Mouse (Mus musculus) midbrain, embryonic 13.5 days (tissue): Measurements from ENCODE around the gene Cela2a. TPM values are rescaled to one million over a fixed set of nuclear protein-coding genes. Genes with fewer than 3 reads are reported as not detected.
A peak's percentile ranks its signal among the peaks of the same experiment; 100 is the strongest.
"Not testable (repeated sequence)": the region's sequence is repeated elsewhere in the genome, so short reads cannot be mapped to it uniquely, and the experiment has no call there.

Experiments
- ATAC-seq: fragments of 200-750 bp; cut with Nextera tagmentation; 2 replicates; pipeline ENCODE4 v1.8.0; 2017; ENCODE audit warnings: mild to moderate bottlenecking, moderate TSS enrichment, moderate library complexity
- H3K27ac ChIP-seq: fragments of 300-500 bp; sonication (generic); 2 replicates; pipeline ENCODE4 v1.5.1; 2015; ENCODE audit warnings: inconsistent platforms, mild to moderate bottlenecking, moderate library complexity
- H3K27me3 ChIP-seq: fragments of 300-500 bp; sonication (generic); 2 replicates; pipeline ENCODE4 v1.6.1; 2015; ENCODE audit warnings: mild to moderate bottlenecking, inconsistent platforms
- H3K36me3 ChIP-seq: fragments of 300-500 bp; sonication (generic); 2 replicates; pipeline ENCODE4 v1.6.1; 2015; ENCODE audit warnings: mild to moderate bottlenecking, inconsistent platforms
- H3K4me1 ChIP-seq: fragments of 300-500 bp; sonication (generic); replicated peaks from 2 replicates; pipeline ENCODE4 v1.6.1; 2015; ENCODE audit warnings: inconsistent platforms
- H3K4me2 ChIP-seq: fragments of 300-500 bp; sonication (generic); replicated peaks from 2 replicates; pipeline ENCODE4 v1.6.1; 2015; ENCODE audit warnings: moderate library complexity, mild to moderate bottlenecking, inconsistent platforms
- H3K4me3 ChIP-seq: fragments of 300-500 bp; sonication (generic); replicated peaks from 2 replicates; pipeline ENCODE4 v1.5.1; 2015; ENCODE audit warnings: mild to moderate bottlenecking, inconsistent platforms
- H3K9ac ChIP-seq: fragments of 300-500 bp; sonication (generic); replicated peaks from 2 replicates; pipeline ENCODE4 v1.6.1; 2015; ENCODE audit warnings: mild to moderate bottlenecking, inconsistent platforms
- H3K9me3 ChIP-seq: fragments of 300-500 bp; sonication (generic); 2 replicates; pipeline ENCODE4 v1.6.1; 2016; ENCODE audit warnings: mild to moderate bottlenecking, inconsistent platforms
- WGBS: fragments of 180-500 bp; shearing (Covaris S2); methylation state at CpG from one replicate; pipeline ENCODE4 v1.1.7; 2015; 5-methylcytosine and 5-hydroxymethylcytosine counted together
- polyA plus RNA-seq: library from polyadenylated mRNA; unstranded; fragments of >200 nt; fragmentation: Nextera tagmentation; extraction: Ambion mirVana; gene quantifications from 2 replicates; pipeline ENCODE4 v1.2.1, GENCODE M21; 2015

The Cela2a gene
- polyA plus RNA-seq, 1 experiment from 2014 or later = not detected

- no peak overlapping the region for H3K4me2 ChIP-seq
- no peaks in the 10 kb centered on the region for H3K27me3 ChIP-seq
- 97% methylated on average over 8 of the region's 8 CpGs for WGBS
- no peaks in the 10 kb centered on the region for H3K4me1 ChIP-seq
- H3K9me3 ChIP-seq = no peaks in the 10 kb centered on the region
- H3K4me3 ChIP-seq = no peak overlapping the region
- H3K9ac ChIP-seq = no peak overlapping the region
- peaks cover 94% of the 10 kb centered on the region for H3K36me3 ChIP-seq
- no peak for ATAC-seq
- H3K27ac ChIP-seq = no peak overlapping the region
Observed at GRCm38 (mm10) chr4:141779828-141780227, 46.1 kb downstream of the Cela2a start.

DNA sequence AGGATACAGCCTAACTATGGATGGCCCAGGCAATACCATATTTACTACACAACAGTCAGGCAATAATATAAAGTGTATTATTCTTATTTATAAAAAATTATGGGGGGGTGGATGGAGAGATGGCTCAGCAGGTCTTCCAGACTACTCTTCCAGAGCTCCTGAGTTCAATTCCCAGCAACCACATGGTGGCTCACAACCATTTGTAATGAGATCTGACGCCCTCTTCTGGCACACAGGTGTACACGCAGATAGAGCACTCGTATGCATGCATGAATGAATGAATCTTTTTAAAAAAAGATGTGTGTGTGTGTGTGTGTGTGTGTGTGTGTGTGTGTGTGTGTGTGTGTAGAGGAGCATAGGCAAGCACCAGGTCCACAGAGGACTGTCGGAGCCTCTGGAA lies 52.9 kb downstream of the Cela2a start:
- H3K27me3 ChIP-seq, H3K4me1 ChIP-seq, H3K27ac ChIP-seq, ATAC-seq, H3K4me2 ChIP-seq, H3K9ac ChIP-seq, H3K9me3 ChIP-seq, H3K4me3 ChIP-seq: not testable (repeated sequence)
- peaks cover 96% of the 10 kb centered on the region for H3K36me3 ChIP-seq
- 81% methylated on average over 4 of the region's 4 CpGs for WGBS

DNA sequence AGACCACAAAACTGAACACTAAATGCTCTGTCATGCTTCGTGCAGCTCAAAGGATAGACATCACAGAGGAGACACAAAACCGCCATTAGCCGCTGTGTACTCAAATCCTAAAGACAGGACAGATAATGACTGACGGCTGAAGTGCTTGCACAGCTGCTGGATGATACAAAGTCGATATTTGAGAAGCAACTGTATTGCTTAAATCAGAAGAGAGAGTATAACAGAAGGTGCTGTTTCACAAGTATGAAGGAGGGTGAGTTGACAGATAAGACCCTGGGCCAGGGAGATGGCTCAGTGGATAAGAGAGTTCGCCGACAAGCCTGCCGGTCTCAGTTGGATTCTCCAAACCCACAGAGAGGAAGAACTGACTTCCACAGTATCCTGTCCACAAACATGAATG lies 54.1 kb downstream of the Cela2a start:
- no peaks in the 10 kb centered on the region for H3K9me3 ChIP-seq
- H3K4me2 ChIP-seq = no peak overlapping the region
- no peak overlapping the region for H3K9ac ChIP-seq
- 92% methylated on average over 8 of the region's 8 CpGs for WGBS
- H3K4me1 ChIP-seq = no peaks in the 10 kb centered on the region
- no peak for ATAC-seq
- H3K27ac ChIP-seq = no peak overlapping the region
- peaks cover 100% of the 10 kb centered on the region for H3K36me3 ChIP-seq
- no peaks in the 10 kb centered on the region for H3K27me3 ChIP-seq
- H3K4me3 ChIP-seq = no peak overlapping the region

DNA sequence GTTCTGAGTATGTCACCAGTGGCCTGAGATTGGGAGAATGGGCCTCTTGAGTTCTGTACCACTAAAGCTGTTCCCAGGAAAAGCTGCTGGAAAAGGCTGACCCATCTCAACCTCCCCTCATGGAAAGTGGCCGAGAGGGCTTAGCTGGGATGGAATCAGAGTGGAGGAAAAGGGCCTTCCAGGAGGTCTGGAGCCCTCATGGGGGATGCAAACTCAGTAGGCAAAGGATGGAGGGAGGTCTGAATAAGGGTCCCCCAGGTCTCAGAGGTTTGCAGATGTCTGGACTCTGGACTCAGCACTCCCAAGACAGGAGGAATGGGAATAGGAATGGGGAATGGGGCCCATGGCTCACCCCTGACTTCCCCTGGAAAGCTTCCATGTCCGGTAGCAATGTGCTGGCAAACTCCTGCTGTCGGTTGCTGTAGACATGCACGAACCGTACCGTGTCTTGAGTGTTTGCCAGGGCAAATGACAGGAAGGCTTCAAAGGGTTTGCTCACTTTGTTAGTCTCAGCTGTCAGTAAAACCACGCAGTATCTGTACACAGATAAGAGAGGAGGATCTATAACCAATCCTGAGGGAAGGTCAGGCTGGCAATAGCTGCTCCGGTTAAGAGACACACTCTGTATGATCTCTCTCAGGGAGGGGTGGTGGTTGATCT lies 56.3 kb downstream of the Cela2a start:
- H3K9me3 ChIP-seq = no peaks in the 10 kb centered on the region

GRCm38 (mm10) chr4:141767353-141768036 lies 58.5 kb downstream of the Cela2a start:
- H3K4me2 ChIP-seq = no peak overlapping the region

More for the DNA sequence above, 56.3 kb downstream of the Cela2a start:
- no peak overlapping the region for H3K9ac ChIP-seq
- H3K27me3 ChIP-seq = no peaks in the 10 kb centered on the region
- peaks cover 95% of the 10 kb centered on the region for H3K36me3 ChIP-seq
- H3K4me3 ChIP-seq = no peak overlapping the region
- 98% methylated on average over 8 of the region's 8 CpGs for WGBS
- H3K27ac ChIP-seq = no peak overlapping the region
- no peak for ATAC-seq
- 0 out of 2 replicates have a peak, but pooled peaks cover 4% of the 10 kb centered on the region for H3K4me1 ChIP-seq
- no peak overlapping the region for H3K4me2 ChIP-seq

DNA sequence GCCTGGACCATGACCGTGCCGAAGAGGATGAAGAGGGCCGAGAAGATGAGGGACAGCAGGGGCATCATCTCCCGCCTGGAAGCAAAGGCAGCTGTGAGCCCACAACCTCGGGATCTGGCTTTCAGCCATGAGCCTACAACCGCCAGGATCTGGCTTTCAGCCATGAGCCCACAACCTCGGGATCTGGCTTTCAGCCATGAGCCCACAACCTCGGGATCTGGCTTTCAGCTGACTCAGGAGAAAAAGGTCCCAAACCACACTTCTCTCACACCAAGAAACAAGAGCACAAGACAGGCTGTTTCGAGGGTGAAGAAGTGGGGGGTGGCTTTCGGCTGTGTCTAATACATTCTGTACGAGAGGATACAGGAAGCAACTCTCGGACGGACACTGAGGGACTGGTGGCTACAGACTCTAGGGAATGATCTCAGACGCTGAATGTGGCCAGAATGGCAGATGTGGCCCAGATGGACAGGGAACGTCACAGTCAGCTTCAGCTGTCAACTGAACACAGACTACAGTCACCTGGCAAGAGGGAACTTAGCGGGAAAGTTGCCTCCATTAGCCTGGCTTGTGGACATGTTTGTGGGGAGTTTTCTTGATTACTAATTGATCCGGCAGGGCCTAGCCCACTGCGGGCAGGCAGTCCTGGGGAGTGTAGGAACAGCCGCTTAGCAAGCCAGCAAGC lies 59.1 kb downstream of the Cela2a start:
- peaks cover 95% of the 10 kb centered on the region for H3K36me3 ChIP-seq
- 0 out of 2 replicates have a peak, but pooled peaks cover 4% of the 10 kb centered on the region for H3K4me1 ChIP-seq
- 72% methylated on average over 19 of the region's 19 CpGs for WGBS
- no peak overlapping the region for H3K4me3 ChIP-seq
- no peak overlapping the region for H3K4me2 ChIP-seq
- H3K27ac ChIP-seq = peak overlapping the region; percentile 70
- H3K9me3 ChIP-seq = no peaks in the 10 kb centered on the region
- no peak overlapping the region for H3K9ac ChIP-seq
- no peaks in the 10 kb centered on the region for H3K27me3 ChIP-seq
- ATAC-seq = peak; percentile 40; the same call in 1 of the 2 replicates

More at GRCm38 (mm10) chr4:141767353-141768036, 58.5 kb downstream of the Cela2a start:
- H3K9me3 ChIP-seq = no peaks in the 10 kb centered on the region
- peak overlapping the region; percentile 70 for H3K27ac ChIP-seq
- no peak for ATAC-seq
- H3K27me3 ChIP-seq = no peaks in the 10 kb centered on the region
- peaks cover 95% of the 10 kb centered on the region for H3K36me3 ChIP-seq
- WGBS = 78% methylated on average over 19 of the region's 19 CpGs
- H3K4me1 ChIP-seq = 0 out of 2 replicates have a peak, but pooled peaks cover 4% of the 10 kb centered on the region
- no peak overlapping the region for H3K4me3 ChIP-seq
- no peak overlapping the region for H3K9ac ChIP-seq

GRCm38 (mm10) chr4:141766316-141766667 lies 59.7 kb downstream of the Cela2a start:
- no peak overlapping the region for H3K4me2 ChIP-seq
- no peak overlapping the region for H3K9ac ChIP-seq
- ATAC-seq = no peak

DNA sequence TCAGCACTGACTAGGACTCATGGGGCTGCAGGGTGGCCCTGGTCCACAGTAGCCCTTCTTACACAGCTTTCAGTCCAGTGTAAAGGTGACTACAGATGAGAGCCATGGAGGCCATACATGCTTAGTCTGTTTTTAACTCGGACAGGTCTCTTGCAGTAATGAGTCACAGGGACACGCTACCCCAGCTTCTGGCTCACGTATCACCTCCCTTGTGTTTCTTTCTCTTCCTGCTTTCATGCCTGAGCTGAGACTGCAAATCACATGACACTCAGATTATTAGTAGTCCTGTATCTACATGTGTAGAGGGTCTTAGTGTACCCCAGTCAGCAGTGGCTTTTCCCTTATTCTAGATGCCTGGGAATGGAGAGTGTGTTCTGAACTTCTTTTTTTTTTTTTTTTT lies 61.0 kb downstream of the Cela2a start:
- 95% methylated on average over 3 of the region's 3 CpGs for WGBS
- Histone ChIP-seq H3K36me3 (peaks cover 88% of the 10 kb centered on the region), H3K4me2 (no peak overlapping the region), H3K9me3 (no peaks in the 10 kb centered on the region), H3K4me3 (no peak overlapping the region), H3K27me3 (no peaks in the 10 kb centered on the region), H3K9ac (no peak overlapping the region), H3K4me1 (0 out of 2 replicates have a peak, but pooled peaks cover 4% of the 10 kb centered on the region), H3K27ac (no peak overlapping the region)
- no peak for ATAC-seq

More at GRCm38 (mm10) chr4:141766316-141766667, 59.7 kb downstream of the Cela2a start:
- peaks cover 95% of the 10 kb centered on the region for H3K36me3 ChIP-seq
- peak overlapping the region; percentile 69 for H3K27ac ChIP-seq
- WGBS = 86% methylated on average over 8 of the region's 8 CpGs
- no peaks in the 10 kb centered on the region for H3K27me3 ChIP-seq
- H3K9me3 ChIP-seq = no peaks in the 10 kb centered on the region
- H3K4me1 ChIP-seq = 0 out of 2 replicates have a peak, but pooled peaks cover 4% of the 10 kb centered on the region
- H3K4me3 ChIP-seq = no peak overlapping the region

Other genes with a start within 250 kb of the Cela2a start
- 24.0 and 24.7 TPM in 2 replicates for gene Fblim1, start 220.1 kb downstream of the Cela2a start, polyA plus RNA-seq
- gene Tmem82, start 207.5 kb downstream of the Cela2a start, polyA plus RNA-seq = 0.10 and 0.27 TPM in 2 replicates
- 0.17 and 0.19 TPM in 2 replicates for gene Slc25a34, start 202.3 kb downstream of the Cela2a start, polyA plus RNA-seq
- 7.5 and 8.3 TPM in 2 replicates for gene Plekhm2, start 161.3 kb downstream of the Cela2a start, polyA plus RNA-seq
- 0.48 TPM in 1 of 2 replicates, not detected in the other for gene Rsc1a1, start 140.6 kb downstream of the Cela2a start, polyA plus RNA-seq
- gene Ddi2, start 102.7 kb downstream of the Cela2a start, polyA plus RNA-seq = 15.7 and 16.6 TPM in 2 replicates
- gene Agmat, start 79.5 kb downstream of the Cela2a start, polyA plus RNA-seq = not detected in 2 replicates
- gene Dnajc16, start 35.2 kb downstream of the Cela2a start, polyA plus RNA-seq = 5.7 and 6.9 TPM in 2 replicates
- 19.1 and 23.2 TPM in 2 replicates for gene Casp9, start 32.5 kb downstream of the Cela2a start, polyA plus RNA-seq
- gene Ctrc, start 20.2 kb upstream of the Cela2a start, polyA plus RNA-seq = not detected in 2 replicates
- gene Efhd2, start 48.8 kb upstream of the Cela2a start, polyA plus RNA-seq = 72.6 and 89.7 TPM in 2 replicates
- gene Fhad1, start 188.9 kb upstream of the Cela2a start, polyA plus RNA-seq = 3.0 and 3.4 TPM in 2 replicates